Mouse (Mus musculus) heart, adult 2 months (tissue): ENCODE measurements around the gene Lcor.

Source experiments
- CTCF ChIP-seq: fragments of 200-600 bp; IDR thresholded peaks from 2 replicates; pipeline ENCODE4 v1.8.1; 2022; ENCODE audit warnings: antibody characterized with exemption, mild to moderate bottlenecking, moderate library complexity
- POLR2A ChIP-seq: fragments of 200-500 bp; IDR thresholded peaks from 2 replicates; pipeline ENCODE4 v1.6.1; 2011; ENCODE audit warnings: mild to moderate bottlenecking, low read depth, low read length, control low read depth; ENCODE audit not compliant: insufficient read depth

GRCm38 (mm10) chr19:41591808-41592207 lies 109.4 kb downstream of the Lcor start:
- TF ChIP-seq POLR2A (no peak), CTCF (no peak)
